In the genomic region with DNA sequence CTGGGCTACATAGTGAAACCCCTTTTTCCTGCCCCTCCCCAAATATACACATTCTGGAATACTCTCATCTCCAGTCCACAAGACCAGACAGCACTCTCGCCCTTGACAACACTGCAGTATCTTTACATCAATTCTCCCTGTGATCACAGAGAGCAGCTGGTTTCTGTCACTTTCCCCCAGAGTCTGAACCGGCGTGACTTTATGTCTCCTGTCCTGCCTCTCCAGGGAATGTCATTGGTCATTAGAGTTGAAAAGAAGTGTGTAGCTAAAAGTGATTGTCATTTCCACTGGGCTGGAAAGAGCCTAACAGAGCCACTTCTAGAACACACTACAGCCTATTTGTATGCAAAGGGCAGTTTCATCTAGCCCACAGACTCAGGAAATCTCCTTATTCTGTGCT, we compare ENCODE assay signal across 24 mouse cellular contexts. TPM values are rescaled to one million over a fixed set of nuclear protein-coding genes. Genes with fewer than 3 reads are reported as not detected.
DNase-seq lines count a peak whose midpoint lies in the region; ATAC-seq and TF ChIP-seq lines count a peak whose summit lies in the region.
"Had no signal": no experiment of that assay in that cellular context is flagged by ENCODE, and none has a peak within 500 bp of the region (broad histone marks: within the 10 kb centered on the region; RNA-seq: fewer than 3 reads in every experiment).

No protein-coding gene starts in this region.

- no peaks in the 10 kb centered on the region for H3K4me1 ChIP-seq in kidney, postnatal 0 days (replicated peaks; ENCODE audit: insufficient read depth, low read length)
- peaks cover 12% of the 10 kb centered on the region for H3K4me1 ChIP-seq in midbrain, embryonic 14.5 days (ENCODE audit: control insufficient read depth, insufficient read depth, low read length)
- no peaks in the 10 kb centered on the region for H3K4me1 ChIP-seq in midbrain, embryonic 11.5 days (ENCODE audit: control insufficient read depth, insufficient read depth, low read length)
- H3K4me1 ChIP-seq: stomach, embryonic 15.5 days had no signal

- H3K9me3 ChIP-seq in kidney, postnatal 0 days (replicated peaks; ENCODE audit: low read length), result no peaks in the 10 kb centered on the region
- no peaks in the 10 kb centered on the region for H3K9me3 ChIP-seq in midbrain, embryonic 14.5 days (ENCODE audit: control insufficient read depth, low read length)
- peaks cover 4% of the 10 kb centered on the region; the same call in 1 of the 2 replicates for H3K9me3 ChIP-seq in midbrain, embryonic 11.5 days (ENCODE audit: control insufficient read depth, low read length)
- H3K9me3 ChIP-seq: stomach, embryonic 15.5 days had no signal

- no peak overlapping the region for H3K9ac ChIP-seq in kidney, postnatal 0 days (ENCODE audit: low read depth, low read length)
- H3K9ac ChIP-seq in midbrain, embryonic 14.5 days (replicated peaks; ENCODE audit: low read length), result no peak overlapping the region
- H3K9ac ChIP-seq in midbrain, embryonic 11.5 days (ENCODE audit: low read length), result no peak overlapping the region
- H3K9ac ChIP-seq: forebrain, postnatal 0 days; neural tube, embryonic 12.5 days; stomach, embryonic 15.5 days had no signal

- WGBS in kidney, postnatal 0 days, result 34% methylated on average over 3 of the region's 3 CpGs
- 24% methylated on average over 3 of the region's 3 CpGs for WGBS in midbrain, embryonic 14.5 days
- WGBS in midbrain, embryonic 11.5 days, result 67% methylated on average over 3 of the region's 3 CpGs

- TF ChIP-seq CTCF in kidney, postnatal 0 days (IDR thresholded peaks at IDR 0.05; ENCODE audit: low read depth), result no peak

- peak; percentile 40; the same call in 1 of the 2 replicates for ATAC-seq in kidney, postnatal 0 days (replicated peaks; ENCODE audit: low FRiP score, low read depth)
- no peak for ATAC-seq in midbrain, embryonic 14.5 days (ENCODE audit: low FRiP score, low TSS enrichment)
- ATAC-seq in midbrain, embryonic 11.5 days (ENCODE audit: low FRiP score), result no peak
- ATAC-seq: forebrain, postnatal 0 days; Patski had no signal

- H3K4me3 ChIP-seq in kidney, postnatal 0 days (replicated peaks; ENCODE audit: low read depth, low read length), result no peak overlapping the region
- no peak overlapping the region for H3K4me3 ChIP-seq in midbrain, embryonic 14.5 days (replicated peaks; ENCODE audit: low read depth, low read length)
- no peak overlapping the region for H3K4me3 ChIP-seq in midbrain, embryonic 11.5 days (ENCODE audit: low read depth, low read length)
- H3K4me3 ChIP-seq: forebrain, embryonic 10.5 days; heart, embryonic 10.5 days; neural tube, embryonic 12.5 days; stomach, embryonic 15.5 days had no signal

- H3K27ac ChIP-seq in kidney, postnatal 0 days, result no peak overlapping the region
- peak overlapping the region; percentile 5; the same call in 1 of the 2 replicates for H3K27ac ChIP-seq in midbrain, embryonic 14.5 days (replicated peaks; ENCODE audit: low read depth, low read length)
- no peak overlapping the region for H3K27ac ChIP-seq in midbrain, embryonic 11.5 days (ENCODE audit: low read depth, low read length)
- H3K27ac ChIP-seq: forebrain, embryonic 10.5 days; heart, embryonic 10.5 days; neural tube, embryonic 12.5 days; stomach, embryonic 15.5 days had no signal

- H3K27me3 ChIP-seq in kidney, postnatal 0 days (ENCODE audit: insufficient read depth, low read length), result no peaks in the 10 kb centered on the region
- H3K27me3 ChIP-seq in midbrain, embryonic 14.5 days (ENCODE audit: control insufficient read depth, insufficient read depth, low read length), result no peaks in the 10 kb centered on the region
- H3K27me3 ChIP-seq in midbrain, embryonic 11.5 days (ENCODE audit: control insufficient read depth, insufficient read depth, low read length), result no peaks in the 10 kb centered on the region
- H3K27me3 ChIP-seq: neural tube, embryonic 12.5 days; Patski; stomach, embryonic 15.5 days had no signal

- H3K4me2 ChIP-seq in kidney, postnatal 0 days (ENCODE audit: low read length), result no peak overlapping the region
- no peak overlapping the region for H3K4me2 ChIP-seq in midbrain, embryonic 14.5 days (ENCODE audit: low read length)
- no peak overlapping the region for H3K4me2 ChIP-seq in midbrain, embryonic 11.5 days
- H3K4me2 ChIP-seq: neural tube, embryonic 12.5 days; stomach, embryonic 15.5 days had no signal

- no peaks in the 10 kb centered on the region for H3K36me3 ChIP-seq in kidney, postnatal 0 days (ENCODE audit: insufficient read depth, low read length)
- H3K36me3 ChIP-seq in midbrain, embryonic 14.5 days (ENCODE audit: control insufficient read depth, insufficient read depth, low read length), result no peaks in the 10 kb centered on the region
- no peaks in the 10 kb centered on the region for H3K36me3 ChIP-seq in midbrain, embryonic 11.5 days (ENCODE audit: control insufficient read depth, insufficient read depth, low read length)
- H3K36me3 ChIP-seq: forebrain, embryonic 10.5 days; heart, embryonic 10.5 days; neural tube, embryonic 12.5 days; stomach, embryonic 15.5 days had no signal

- DNase-seq in embryo, embryonic 10.5 days (ENCODE audit: low spot score), result peak; percentile 23
- no peak for DNase-seq in embryo, embryonic 9.5 days (ENCODE audit: extremely low spot score)
- DNase-seq in kidney, postnatal 0 days (ENCODE audit: low spot score), result peak; percentile 67
- no peak for DNase-seq in kidney, postnatal 25 days
- peak; percentile 27 for DNase-seq in midbrain, embryonic 14.5 days
- no peak for DNase-seq in midbrain, embryonic 11.5 days (ENCODE audit: low spot score, missing footprints)
- DNase-seq in retina, postnatal 1 day, result peak; percentile 62
- DNase-seq in layer of hippocampus, postnatal 14 days (ENCODE audit: low spot score in 2 of 2), result no peak
- DNase-seq: adrenal gland, postnatal 14 days; cerebellum, adult 11-12 months; cerebellum, postnatal 25 days; forebrain, postnatal 0 days; gastrocnemius, postnatal 36 days; kidney, adult 2 months; left cerebral cortex, postnatal 4 days; liver; right cerebral cortex, postnatal 14 days; thymus, adult 18-20 months; thymus, postnatal 4 days had no signal

RNA-seq across cellular contexts. Expression of a gene that starts 43.2 kb away (rescaled TPM):
- 55.5 and 55.9 TPM in 2 replicates for polyA plus RNA-seq in kidney, postnatal 0 days (2015; fragmentation: Nextera tagmentation; extraction: Ambion mirVana)
- 23.0 and 23.8 TPM in 2 replicates for polyA plus RNA-seq in midbrain, embryonic 14.5 days (2014; fragmentation: Nextera tagmentation; extraction: Ambion mirVana)
- polyA plus RNA-seq in midbrain, embryonic 11.5 days (2014; fragmentation: Nextera tagmentation; extraction: Ambion mirVana), result 27.0 and 27.1 TPM in 2 replicates
- 10 to 100 TPM; 23.1 to 28.3 TPM for total RNA-seq in layer of hippocampus, postnatal 14 days (2021)

Comparison
In these comparisons a context has a peak if more than half of its experiments do, and no peak if none do; other contexts are left out.
1. DNase-seq: peak in embryo, embryonic 10.5 days (single experiment), kidney, postnatal 0 days (single experiment), midbrain, embryonic 14.5 days (single experiment) and retina, postnatal 1 day (single experiment); none in embryo, embryonic 9.5 days (single experiment), kidney, postnatal 25 days (0 of 2), midbrain, embryonic 11.5 days (single experiment) and layer of hippocampus, postnatal 14 days (0 of 2).